Mouse (Mus musculus) limb, embryonic 10.5 days (tissue): ENCODE measurements around the gene Baiap2. TPM values are rescaled to one million over a fixed set of nuclear protein-coding genes. Genes with fewer than 3 reads are reported as not detected.

Experiments used
- DNase-seq: peaks from one replicate; pipeline ENCODE4 v3.0.0-alpha.2; 2017; ENCODE audit warnings: low spot score
- H3K27ac ChIP-seq: fragments of 300-500 bp; sonication (generic); 2 replicates; pipeline ENCODE4 v1.5.1; 2016; ENCODE audit warnings: mild to moderate bottlenecking
- H3K27me3 ChIP-seq: fragments of 300-500 bp; sonication (generic); 2 replicates; pipeline ENCODE4 v1.6.1; 2016; ENCODE audit warnings: low read depth, mild to moderate bottlenecking; ENCODE audit not compliant: poor library complexity, severe bottlenecking
- H3K36me3 ChIP-seq: fragments of 300-500 bp; sonication (generic); 2 replicates; pipeline ENCODE4 v1.6.1; 2016; ENCODE audit warnings: mild to moderate bottlenecking, moderate library complexity
- H3K4me1 ChIP-seq: fragments of 300-500 bp; sonication (generic); 2 replicates; pipeline ENCODE4 v1.6.1; 2016
- H3K4me3 ChIP-seq: fragments of 300-500 bp; sonication (generic); 2 replicates; pipeline ENCODE4 v1.5.1; 2016; ENCODE audit warnings: mild to moderate bottlenecking, moderate library complexity
- H3K9me3 ChIP-seq: fragments of 300-500 bp; sonication (generic); replicated peaks from 2 replicates; pipeline ENCODE4 v1.6.1; 2016; ENCODE audit warnings: mild to moderate bottlenecking
- WGBS: fragments of 180-500 bp; shearing (Covaris S2); methylation state at CpG from one replicate; pipeline ENCODE4 v1.1.7; 2016; 5-methylcytosine and 5-hydroxymethylcytosine counted together
- polyA plus RNA-seq: library from polyadenylated mRNA; unstranded; fragments of >200 nt; fragmentation: Nextera tagmentation; extraction: Ambion mirVana; gene quantifications from 2 replicates; pipeline ENCODE4 v1.2.1, GENCODE M21; 2016

Baiap2 gene
- 13.3 and 13.8 TPM in 2 replicates for polyA plus RNA-seq

DNA sequence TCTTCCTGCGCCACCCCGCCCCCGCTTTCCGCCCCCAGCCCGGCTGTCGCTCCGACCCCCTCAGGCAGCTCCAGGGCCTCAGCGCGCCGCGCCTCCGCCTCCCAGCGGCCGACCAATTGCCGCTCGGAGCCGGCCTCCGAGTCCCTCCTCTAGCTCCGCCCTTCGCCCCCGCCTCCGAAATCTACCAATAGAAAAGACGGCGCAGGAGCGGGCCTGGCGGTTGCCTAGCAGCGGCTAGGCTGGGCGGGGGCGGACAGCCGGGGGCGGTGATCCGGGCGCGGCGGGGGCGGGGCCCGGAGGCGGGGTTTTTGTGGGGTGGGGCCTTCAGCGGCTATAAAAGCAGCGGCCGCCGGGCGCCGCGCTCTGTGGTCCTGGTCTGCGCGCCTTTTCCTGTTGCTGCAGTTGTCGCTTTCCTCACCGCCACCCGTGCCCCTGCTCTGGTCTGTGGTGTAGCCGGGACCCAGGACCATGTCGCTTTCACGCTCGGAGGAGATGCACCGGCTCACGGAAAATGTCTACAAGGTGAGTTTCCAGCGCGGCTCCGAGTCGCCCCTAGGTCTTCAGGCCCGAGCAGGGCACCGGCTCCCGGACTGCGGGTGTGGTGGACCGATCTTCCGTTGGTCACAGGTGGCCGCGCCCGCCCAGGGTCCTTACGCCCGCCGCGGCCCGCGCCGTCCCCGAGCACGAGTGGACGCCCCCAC is at the start of gene Baiap2:
Gene Baiap2 (plus strand): TSS at position 37 of the 701 bp plus-strand sequence.
- Histone ChIP-seq H3K27ac (peak within 1 kb of the TSS; percentile 85), H3K9me3 (no peaks in the 10 kb centered on the region), H3K4me1 (peaks cover 74% of the 10 kb centered on the region), H3K4me3 (peak within 1 kb of the TSS; percentile 84), H3K36me3 (no peaks in the 10 kb centered on the region), H3K27me3 (peaks cover 53% of the 10 kb centered on the region)
- DNase-seq: peak; percentile 100
- WGBS: under 1% methylated on average over 78 of the region's 79 CpGs

DNA sequence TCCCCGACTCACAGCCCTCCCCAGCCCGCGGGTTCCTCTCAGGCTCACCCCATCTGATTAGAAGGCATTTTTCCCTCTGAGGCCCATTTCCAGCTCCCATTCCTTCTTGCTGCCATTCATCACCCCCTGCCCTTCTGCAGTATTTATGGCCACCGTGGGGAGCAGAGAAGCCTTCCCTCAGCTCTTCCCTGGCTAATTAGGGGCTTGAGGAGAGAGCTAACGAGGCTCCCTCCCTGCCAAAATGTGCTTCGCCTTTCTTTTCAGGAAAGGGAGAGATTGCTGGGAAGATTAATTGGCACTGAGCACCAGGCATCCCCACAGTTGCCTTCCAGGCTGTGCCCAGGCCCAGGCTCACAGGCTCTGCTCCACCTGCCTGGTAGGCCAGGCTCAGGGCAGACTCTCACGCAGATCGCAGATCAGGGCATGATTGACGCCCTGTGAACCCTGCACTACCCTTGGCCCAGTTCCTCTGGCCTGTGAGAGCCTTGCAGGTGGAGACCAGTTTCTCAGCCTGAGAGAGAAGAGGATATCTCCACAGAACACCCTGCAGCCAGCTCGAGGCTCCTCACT is 48.8 kb upstream of the Baiap2 start:
- 59% methylated on average over 10 of the region's 10 CpGs for WGBS
- Histone ChIP-seq H3K27ac (no peak overlapping the region), H3K4me3 (no peak overlapping the region), H3K27me3 (no peaks in the 10 kb centered on the region), H3K36me3 (peaks cover 92% of the 10 kb centered on the region), H3K9me3 (no peaks in the 10 kb centered on the region), H3K4me1 (peaks cover 11% of the 10 kb centered on the region)
- DNase-seq: no peak

DNA sequence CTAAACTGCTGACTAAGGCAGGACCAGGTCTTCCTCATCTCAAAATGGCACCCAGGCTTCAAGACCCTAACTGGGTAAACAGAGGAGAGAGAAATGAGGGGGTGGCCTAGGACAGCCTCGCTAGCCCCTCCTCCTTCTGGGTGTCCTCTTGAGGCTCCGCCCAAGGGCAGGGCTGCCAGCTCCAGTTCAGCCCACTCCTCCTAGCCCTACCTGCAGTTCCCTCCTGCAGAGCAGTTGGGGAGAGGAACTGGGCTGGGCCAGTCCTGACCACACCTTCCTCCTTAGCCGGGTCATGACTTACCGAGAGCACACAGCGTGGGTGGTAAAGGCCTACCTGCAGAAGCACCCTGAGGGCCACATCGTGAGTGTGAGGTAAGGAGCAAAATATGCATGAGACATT is 47.9 kb upstream of the Baiap2 start:
- H3K27ac ChIP-seq: no peak overlapping the region
- H3K9me3 ChIP-seq: no peaks in the 10 kb centered on the region
- no peaks in the 10 kb centered on the region for H3K27me3 ChIP-seq
- WGBS: 47% methylated on average over 6 of the region's 6 CpGs
- peaks cover 11% of the 10 kb centered on the region for H3K4me1 ChIP-seq
- no peak overlapping the region for H3K4me3 ChIP-seq
- H3K36me3 ChIP-seq: peaks cover 92% of the 10 kb centered on the region
- DNase-seq: no peak

DNA sequence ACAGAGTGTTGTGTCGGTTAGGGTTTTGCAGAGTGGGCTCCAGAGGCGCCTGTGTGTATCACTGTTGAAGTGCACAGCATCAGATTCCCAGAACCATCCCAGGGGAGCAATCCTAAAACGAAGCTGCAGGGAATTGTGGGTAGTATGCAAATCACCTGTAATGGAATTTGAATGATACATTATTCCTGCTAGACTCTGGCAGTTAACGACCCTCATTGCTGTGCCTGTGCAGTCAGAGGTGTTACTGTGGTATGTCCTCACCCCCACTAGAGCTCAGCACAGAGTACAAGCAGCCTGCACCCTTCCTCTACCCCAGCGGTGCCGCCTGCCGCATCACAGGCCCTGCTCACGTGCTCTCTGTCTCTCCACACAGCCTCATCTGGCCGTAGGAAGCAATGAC is 45.5 kb upstream of the Baiap2 start:
- Histone ChIP-seq H3K36me3 (peaks cover 74% of the 10 kb centered on the region), H3K4me1 (peaks cover 11% of the 10 kb centered on the region), H3K27me3 (no peaks in the 10 kb centered on the region), H3K9me3 (no peaks in the 10 kb centered on the region), H3K27ac (no peak overlapping the region), H3K4me3 (no peak overlapping the region)
- 87% methylated on average over 9 of the region's 9 CpGs for WGBS
- DNase-seq: no peak

DNA sequence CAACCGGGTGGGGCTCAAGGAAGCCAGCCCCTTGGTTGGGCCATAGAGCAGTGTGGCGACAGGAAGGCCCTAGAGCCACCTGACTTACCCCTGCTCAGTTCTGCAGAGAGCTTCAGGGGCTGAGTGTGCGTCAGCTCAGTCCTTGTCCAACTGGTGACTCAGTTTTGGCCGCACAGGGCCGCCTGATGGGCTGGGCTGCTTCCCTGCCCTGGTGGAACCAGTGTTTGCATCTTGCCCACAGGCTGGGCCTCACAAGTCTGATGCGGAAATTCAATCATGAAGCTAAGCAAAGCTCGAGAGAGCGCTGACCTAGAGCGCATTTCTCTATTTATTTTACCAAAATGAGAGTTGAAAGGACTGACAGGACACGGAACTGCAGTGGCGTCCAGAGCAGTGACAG is 43.6 kb upstream of the Baiap2 start:
- WGBS: 92% methylated on average over 11 of the region's 11 CpGs
- DNase-seq: no peak
- H3K9me3 ChIP-seq: no peaks in the 10 kb centered on the region
- no peaks in the 10 kb centered on the region for H3K27me3 ChIP-seq
- H3K27ac ChIP-seq: no peak overlapping the region
- peaks cover 2% of the 10 kb centered on the region for H3K4me1 ChIP-seq
- peaks cover 55% of the 10 kb centered on the region for H3K36me3 ChIP-seq
- H3K4me3 ChIP-seq: no peak overlapping the region

DNA sequence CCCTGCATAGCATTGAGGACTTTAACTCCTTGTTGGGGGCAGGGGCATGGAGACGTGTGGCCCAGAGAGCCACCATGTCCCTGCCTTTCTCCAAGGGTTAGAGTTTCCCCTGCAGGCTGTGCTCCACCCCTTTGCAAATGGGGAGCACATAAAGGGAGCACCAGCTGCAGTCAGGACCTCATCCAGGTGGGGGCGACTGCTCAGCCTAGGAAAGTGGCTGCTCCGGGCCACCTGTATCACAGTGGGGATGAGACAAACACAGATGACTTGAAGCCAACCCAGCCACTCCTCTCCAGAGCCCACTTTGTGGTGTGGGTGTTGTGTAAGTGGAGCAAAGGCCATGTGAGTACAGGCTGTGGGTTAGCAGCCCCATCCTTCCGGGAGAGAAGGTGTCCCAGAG is 41.4 kb upstream of the Baiap2 start:
- Histone ChIP-seq H3K36me3 (peaks cover 33% of the 10 kb centered on the region), H3K9me3 (no peaks in the 10 kb centered on the region), H3K27me3 (peaks cover 7% of the 10 kb centered on the region; the same call in 1 of the 2 replicates), H3K27ac (no peak overlapping the region), H3K4me1 (peaks cover 8% of the 10 kb centered on the region), H3K4me3 (no peak overlapping the region)
- WGBS: 69% methylated on average over 4 of the region's 4 CpGs
- no peak for DNase-seq

DNA sequence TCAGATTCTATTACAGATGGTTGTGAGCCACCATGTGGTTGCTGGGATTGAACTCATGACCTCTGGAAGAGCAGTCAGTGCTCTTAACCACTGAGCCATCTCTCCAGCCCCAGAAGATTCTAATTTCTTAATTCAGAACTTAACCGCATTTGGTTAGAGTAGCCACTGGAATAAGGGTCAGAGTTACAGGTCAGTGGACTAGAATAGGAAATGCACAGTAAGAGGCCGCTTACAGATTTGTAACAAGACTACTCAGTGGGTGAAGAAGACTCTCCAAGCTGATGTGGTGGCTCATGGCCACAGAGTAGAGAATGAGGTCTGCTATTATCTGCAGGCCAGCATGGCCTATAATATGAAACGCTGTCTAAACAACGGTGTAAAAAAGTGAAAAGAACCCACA is 39.7 kb upstream of the Baiap2 start:
- peaks cover 21% of the 10 kb centered on the region; the same call in 1 of the 2 replicates for H3K27me3 ChIP-seq
- H3K4me3 ChIP-seq: no peak overlapping the region
- H3K9me3 ChIP-seq: no peaks in the 10 kb centered on the region
- no peak overlapping the region for H3K27ac ChIP-seq
- WGBS: 87% methylated on average over 4 of the region's 4 CpGs
- peaks cover 18% of the 10 kb centered on the region for H3K36me3 ChIP-seq
- DNase-seq: no peak
- H3K4me1 ChIP-seq: peaks cover 10% of the 10 kb centered on the region

DNA sequence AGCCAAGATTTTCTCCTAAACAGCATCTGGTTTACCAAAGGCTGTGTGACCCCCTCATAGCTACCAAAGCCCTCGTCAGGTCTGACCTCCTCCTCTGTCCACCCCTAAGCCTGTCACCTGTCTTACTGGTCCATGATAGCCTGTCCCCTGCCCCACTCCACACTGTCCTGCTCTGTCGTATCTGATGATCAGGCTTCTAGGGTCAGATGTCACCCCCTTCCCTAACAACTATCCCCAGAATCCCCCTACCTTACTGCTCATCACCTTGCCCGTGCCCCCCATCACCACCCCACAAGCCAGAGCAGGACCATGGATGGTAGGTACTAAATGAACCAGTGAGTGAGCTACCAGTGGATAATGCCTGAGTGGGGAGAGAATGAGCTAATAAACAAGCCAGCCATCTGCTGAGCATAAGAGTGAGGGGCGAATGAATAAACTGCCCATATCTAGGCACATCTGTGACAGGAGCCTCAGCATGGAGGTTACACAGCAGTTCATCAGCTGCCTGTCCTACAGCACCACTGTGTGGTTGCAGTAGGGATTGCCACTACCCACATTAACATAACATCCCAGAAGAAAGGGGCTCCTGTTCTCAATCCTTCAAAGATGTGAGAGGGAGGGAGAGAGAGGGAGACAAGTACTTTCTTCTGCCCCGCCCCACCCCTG is 37.8 kb upstream of the Baiap2 start:
- H3K4me3 ChIP-seq: no peak overlapping the region
- WGBS: 42% methylated on average over 5 of the region's 5 CpGs
- peaks cover 17% of the 10 kb centered on the region for H3K4me1 ChIP-seq
- H3K36me3 ChIP-seq: no peaks in the 10 kb centered on the region; the same call in 1 of the 2 replicates
- peaks cover 30% of the 10 kb centered on the region; the same call in 1 of the 2 replicates for H3K27me3 ChIP-seq
- peak; percentile 79 for DNase-seq
- H3K27ac ChIP-seq: no peak overlapping the region
- H3K9me3 ChIP-seq: no peaks in the 10 kb centered on the region

DNA sequence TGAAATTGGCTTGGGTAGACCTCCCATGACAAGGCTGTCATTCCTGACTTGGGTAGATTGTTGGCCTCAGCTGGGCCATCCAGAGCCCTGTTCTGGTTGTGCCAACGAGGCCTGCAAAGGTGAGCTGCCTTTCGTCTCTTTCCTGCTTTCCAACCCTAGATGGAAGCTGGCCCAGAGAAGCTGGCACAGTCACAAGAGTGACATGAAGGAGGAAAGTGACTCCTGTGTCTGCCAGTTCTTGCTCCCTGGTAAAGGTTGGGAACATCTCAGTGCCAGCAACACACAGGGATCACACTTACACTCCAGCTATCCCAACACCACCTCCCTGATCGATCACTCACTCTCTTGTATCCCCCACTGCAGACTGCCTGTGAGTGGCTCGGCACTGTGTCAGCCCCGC is 36.8 kb upstream of the Baiap2 start:
- no peak for DNase-seq
- peaks cover 23% of the 10 kb centered on the region for H3K4me1 ChIP-seq
- 86% methylated on average over 5 of the region's 5 CpGs for WGBS

DNA sequence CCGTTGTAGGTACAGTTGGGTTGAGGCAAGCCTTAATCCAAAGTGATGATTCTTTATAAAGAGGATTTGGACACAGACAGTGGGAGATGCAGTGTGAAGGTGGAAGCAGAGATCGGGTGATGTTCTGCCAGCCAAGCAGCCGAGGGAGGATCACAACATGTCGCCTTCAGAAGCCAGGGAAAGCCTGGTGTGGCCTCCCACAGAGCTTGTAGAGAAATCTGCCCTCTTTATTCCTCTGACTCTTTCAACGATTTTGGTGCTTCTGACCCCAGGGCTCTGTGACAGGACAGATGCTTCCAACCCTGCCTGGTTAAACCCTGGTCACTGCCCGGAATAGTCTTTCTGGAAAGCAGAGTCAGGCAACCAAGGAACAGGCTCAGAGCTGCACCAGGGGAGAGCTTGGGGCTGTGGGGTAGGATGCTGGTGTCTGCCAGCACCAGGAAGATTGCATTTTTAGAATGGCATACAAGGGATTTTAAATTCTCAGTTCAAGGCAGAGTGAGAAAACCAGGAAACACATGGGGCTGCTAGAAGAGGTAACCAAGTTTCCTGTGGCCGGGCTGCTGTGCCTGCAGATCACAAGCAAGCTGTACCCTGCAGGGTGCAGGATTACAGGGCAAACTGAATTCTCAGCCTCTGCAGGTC is 35.4 kb upstream of the Baiap2 start:
- H3K9me3 ChIP-seq: no peaks in the 10 kb centered on the region
- H3K27ac ChIP-seq: no peak overlapping the region
- no peak for DNase-seq
- peaks cover 30% of the 10 kb centered on the region; the same call in 1 of the 2 replicates for H3K27me3 ChIP-seq
- H3K4me1 ChIP-seq: peaks cover 24% of the 10 kb centered on the region
- H3K4me3 ChIP-seq: no peak overlapping the region
- 46% methylated on average over 7 of the region's 7 CpGs for WGBS
- no peaks in the 10 kb centered on the region for H3K36me3 ChIP-seq

More for the DNA sequence above, 36.8 kb upstream of the Baiap2 start:
- H3K27me3 ChIP-seq: peaks cover 30% of the 10 kb centered on the region; the same call in 1 of the 2 replicates
- no peak overlapping the region for H3K4me3 ChIP-seq
- no peak overlapping the region for H3K27ac ChIP-seq
- no peaks in the 10 kb centered on the region for H3K9me3 ChIP-seq
- no peaks in the 10 kb centered on the region for H3K36me3 ChIP-seq

DNA sequence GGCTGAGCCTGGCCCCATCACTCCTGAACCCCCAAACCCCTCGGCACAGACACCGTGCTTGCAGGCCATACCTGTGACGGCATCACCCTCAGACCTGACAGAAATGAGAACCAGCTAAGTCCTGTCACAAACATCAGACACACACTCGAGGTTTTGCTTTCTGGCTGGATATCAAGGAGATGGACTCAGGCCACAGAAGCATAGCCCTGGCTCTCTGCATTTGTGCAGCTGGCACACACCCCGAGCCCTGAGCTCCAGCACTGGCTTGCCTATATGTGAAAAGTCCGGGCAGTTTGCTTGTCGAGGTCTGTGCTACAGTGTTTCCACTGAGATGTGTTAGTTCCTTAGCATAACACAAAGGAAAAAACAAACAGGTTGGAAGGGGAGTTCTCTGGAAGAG is 34.9 kb upstream of the Baiap2 start:
- WGBS: 62% methylated on average over 7 of the region's 7 CpGs
- no peak overlapping the region for H3K27ac ChIP-seq
- H3K9me3 ChIP-seq: no peaks in the 10 kb centered on the region

DNA sequence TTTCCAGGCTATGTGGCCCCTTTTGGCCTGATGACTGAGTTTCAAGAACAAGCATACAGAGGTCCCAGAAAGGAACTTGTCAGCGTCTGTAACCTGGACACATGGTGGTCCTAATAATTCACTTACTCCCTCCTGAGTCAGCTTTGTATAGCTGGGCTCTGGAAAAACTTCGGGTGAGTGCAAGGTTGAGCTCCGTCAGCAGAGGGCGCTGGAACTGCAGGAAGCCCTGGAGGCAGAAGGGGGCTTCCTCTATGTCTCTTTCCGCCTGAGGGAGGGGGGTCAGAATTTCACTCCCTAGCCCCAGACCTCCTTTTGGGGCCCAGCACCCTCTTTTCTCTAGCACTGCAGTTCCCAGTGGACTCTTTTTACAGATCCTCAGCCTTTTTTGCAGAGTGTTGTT is 33.1 kb upstream of the Baiap2 start:
- WGBS: 2% methylated on average over 5 of the region's 5 CpGs
- peak overlapping the region; percentile 12; the same call in 1 of the 2 replicates for H3K27ac ChIP-seq
- DNase-seq: peak; percentile 86
- H3K27me3 ChIP-seq: peaks cover 30% of the 10 kb centered on the region; the same call in 1 of the 2 replicates
- H3K4me3 ChIP-seq: no peak overlapping the region
- no peaks in the 10 kb centered on the region for H3K9me3 ChIP-seq
- no peaks in the 10 kb centered on the region for H3K36me3 ChIP-seq
- peaks cover 43% of the 10 kb centered on the region for H3K4me1 ChIP-seq

More for the DNA sequence above, 34.9 kb upstream of the Baiap2 start:
- no peak for DNase-seq
- H3K4me1 ChIP-seq: peaks cover 30% of the 10 kb centered on the region
- H3K27me3 ChIP-seq: peaks cover 30% of the 10 kb centered on the region; the same call in 1 of the 2 replicates
- no peaks in the 10 kb centered on the region for H3K36me3 ChIP-seq
- H3K4me3 ChIP-seq: no peak overlapping the region
